Mouse (Mus musculus) heart, postnatal 10 days (tissue): Measurements from ENCODE around the gene Gng8. TPM values are rescaled to one million over a fixed set of nuclear protein-coding genes. Genes with fewer than 3 reads are reported as not detected.

Experiments
- DNase-seq, 2 experiments: peaks; one replicate each; pipeline ENCODE4 v3.0.0; 2021
- intact Hi-C: fragments of 180-260 bp; cut with DNase I; formaldehyde crosslinking; loops from one replicate; pipeline ENCODE4 v1.15.1; 2025
- total RNA-seq, 2 experiments: library from RNA; stranded (reverse); gene quantifications; 2 replicates each; pipeline ENCODE4 v1.2.3; 2021

Gng8 gene
- 1 to 10 TPM in 1 of 2 experiments, under 1 TPM in 1; 0.82 to 1.4 TPM for total RNA-seq

- peak; percentile 91 to 92 for DNase-seq
- intact Hi-C loops: loop anchor here (1.0 to 10.0 kb wide), 6 partner anchors 17 to 267 kb away; no protein-coding TSS in a partner anchor
Observed at GRCm38 (mm10) chr7:16891641-16892351, at the start of gene Gng8. Gng8 (plus strand) TSS chr7:16891786.

GRCm38 (mm10) chr7:16842645-16843063, 48.9 kb upstream of the Gng8 start, which contains the start of gene Prkd2:
Prkd2 (plus strand) TSS chr7:16842902.
- intact Hi-C loops: loop anchor here (1.0 kb wide), 1 partner anchor 8 kb away; no protein-coding TSS in a partner anchor
- peak; percentile 96 for DNase-seq

- intact Hi-C loops: no loop called here
- peak; percentile 47 to 52 for DNase-seq
Observed at GRCm38 (mm10) chr7:16843441-16844171, 48.0 kb upstream of the Gng8 start.

- peak in 1 of 2 experiments; percentile 42 for DNase-seq
- intact Hi-C loops: no loop called here
Observed at GRCm38 (mm10) chr7:16844696-16845071, 46.9 kb upstream of the Gng8 start.

GRCm38 (mm10) chr7:16845072-16845819, 46.3 kb upstream of the Gng8 start:
- intact Hi-C loops: no loop called here
- DNase-seq: peak; percentile 58 to 60

- intact Hi-C loops: no loop called here
Observed at GRCm38 (mm10) chr7:16845820-16846167, 45.8 kb upstream of the Gng8 start.

GRCm38 (mm10) chr7:16846775-16847174, 44.8 kb upstream of the Gng8 start:
- intact Hi-C loops: no loop called here

More at GRCm38 (mm10) chr7:16845820-16846167, 45.8 kb upstream of the Gng8 start:
- no peak for DNase-seq

GRCm38 (mm10) chr7:16847507-16847906, 44.1 kb upstream of the Gng8 start:
- intact Hi-C loops: no loop called here
- no peak for DNase-seq

More at GRCm38 (mm10) chr7:16846775-16847174, 44.8 kb upstream of the Gng8 start:
- no peak for DNase-seq

- intact Hi-C loops: no loop called here
- peak; percentile 43 to 69 for DNase-seq
Observed at GRCm38 (mm10) chr7:16848579-16848978, 43.0 kb upstream of the Gng8 start.

- intact Hi-C loops: no loop called here
- DNase-seq: no peak
Observed at GRCm38 (mm10) chr7:16851636-16852035, 40.0 kb upstream of the Gng8 start.

GRCm38 (mm10) chr7:16853302-16853831, 38.2 kb upstream of the Gng8 start:
- peak in 1 of 2 experiments; percentile 46 for DNase-seq
- intact Hi-C loops: no loop called here

GRCm38 (mm10) chr7:16858336-16858735, 33.2 kb upstream of the Gng8 start:
- intact Hi-C loops: loop anchor here (2.0 kb wide), 1 partner anchor 32 kb away; no protein-coding TSS in a partner anchor
- DNase-seq: peak in 1 of 2 experiments; percentile 60

- DNase-seq: peak; percentile 58 to 73
- intact Hi-C loops: loop anchor here (2.0 to 5.0 kb wide), 3 partner anchors 33 to 52 kb away; no protein-coding TSS in a partner anchor
Observed at GRCm38 (mm10) chr7:16859902-16860651, 31.5 kb upstream of the Gng8 start.

GRCm38 (mm10) chr7:16867488-16867887, 24.1 kb upstream of the Gng8 start:
- DNase-seq: no peak
- intact Hi-C loops: no loop called here

GRCm38 (mm10) chr7:16869497-16869896, 22.1 kb upstream of the Gng8 start:
- intact Hi-C loops: no loop called here
- no peak for DNase-seq

- no peak for DNase-seq
- intact Hi-C loops: no loop called here
Observed at GRCm38 (mm10) chr7:16871600-16871999, 20.0 kb upstream of the Gng8 start.

GRCm38 (mm10) chr7:16872478-16872877, 19.1 kb upstream of the Gng8 start:
- intact Hi-C loops: no loop called here

GRCm38 (mm10) chr7:16873392-16873791, 18.2 kb upstream of the Gng8 start:
- no peak for DNase-seq
- intact Hi-C loops: no loop called here

More at GRCm38 (mm10) chr7:16872478-16872877, 19.1 kb upstream of the Gng8 start:
- DNase-seq: no peak

GRCm38 (mm10) chr7:16874190-16874589, 17.4 kb upstream of the Gng8 start:
- peak; percentile 85 to 89 for DNase-seq
- intact Hi-C loops: loop anchor here (1.0 kb wide), 1 partner anchor 18 kb away; no protein-coding TSS in a partner anchor
